Mouse (Mus musculus): ENCODE measurements around the gene Sparcl1.

Gene Sparcl1

GRCm38 (mm10) chr5:104062773-104063551, 50.6 kb downstream of the Sparcl1 start:
- DNase-seq (ENCODE audit: low read depth, low spot score), result no peak

GRCm38 (mm10) chr5:104061936-104062772, 51.4 kb downstream of the Sparcl1 start:
- no peak for DNase-seq (ENCODE audit: low read depth, low spot score)

- no peak for DNase-seq (ENCODE audit: low read depth, low spot score)
Observed at GRCm38 (mm10) chr5:104060429-104060828, 53.1 kb downstream of the Sparcl1 start.

GRCm38 (mm10) chr5:104059628-104060027, 53.9 kb downstream of the Sparcl1 start:
- DNase-seq (ENCODE audit: low read depth, low spot score), result no peak

GRCm38 (mm10) chr5:104058021-104058420, 55.5 kb downstream of the Sparcl1 start:
- DNase-seq (ENCODE audit: low read depth, low spot score), result no peak

DNA sequence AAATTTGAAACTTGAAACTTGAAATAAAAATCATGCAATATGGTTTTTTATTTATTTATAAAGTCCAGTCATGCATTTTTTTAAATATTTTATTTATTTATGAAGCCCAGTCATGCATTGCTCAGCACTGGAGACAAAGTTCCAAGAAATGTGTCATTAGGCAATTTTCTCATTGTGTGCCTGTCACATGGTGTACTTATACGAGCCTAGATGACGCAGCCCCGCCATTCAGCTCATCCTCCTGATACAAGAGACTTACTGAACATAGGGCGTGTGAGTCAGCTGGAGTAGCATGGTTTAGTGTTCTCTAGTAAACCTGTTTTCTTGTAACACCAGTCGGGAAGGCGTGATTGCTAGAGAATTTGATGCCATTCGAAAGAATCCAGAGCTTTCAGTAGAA, 57.2 kb downstream of the Sparcl1 start:
- DNase-seq (ENCODE audit: low read depth, low spot score), result no peak

- DNase-seq (ENCODE audit: low read depth, low spot score), result no peak
Observed at GRCm38 (mm10) chr5:104055816-104056215, 57.7 kb downstream of the Sparcl1 start.

DNA sequence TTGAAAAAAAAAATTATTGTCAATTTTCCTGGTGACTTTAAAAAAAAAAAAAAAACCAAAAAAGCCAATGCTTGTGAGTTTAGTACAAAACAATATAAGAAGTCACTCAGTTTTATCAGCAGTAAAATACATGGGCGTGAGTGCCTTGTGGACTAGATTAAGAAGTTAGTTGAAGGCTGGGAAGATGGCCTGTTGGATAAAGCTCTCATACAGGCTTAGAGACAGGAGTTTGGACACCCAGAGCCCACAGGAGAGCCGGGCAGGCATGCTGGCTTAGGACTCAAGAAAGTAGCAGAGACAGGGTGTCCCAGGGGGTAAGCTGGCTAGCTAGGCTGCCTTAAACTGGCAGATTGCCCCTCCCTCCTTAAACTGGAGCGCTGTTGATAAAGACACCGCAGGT, 58.6 kb downstream of the Sparcl1 start:
- no peak for DNase-seq (ENCODE audit: low read depth, low spot score)

DNA sequence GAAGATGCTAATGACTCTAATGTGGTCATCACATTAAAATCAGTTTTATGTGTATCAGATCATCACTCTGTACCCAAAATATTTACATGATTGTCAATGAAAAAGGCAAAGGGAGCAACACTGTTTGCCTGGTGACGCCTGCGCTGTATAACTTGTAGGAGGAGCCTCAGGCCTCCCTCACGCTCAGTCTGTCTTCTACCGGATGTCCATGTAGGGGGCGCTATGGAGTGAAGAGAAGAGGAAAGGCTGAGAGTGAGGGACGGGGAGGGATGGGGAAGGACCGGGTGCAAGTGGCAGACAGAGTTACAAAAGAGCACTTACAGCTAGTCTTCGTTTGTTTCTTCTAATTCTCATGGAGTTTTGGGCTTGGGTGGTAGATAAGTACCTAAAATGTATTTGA, 60.6 kb downstream of the Sparcl1 start:
- no peak for DNase-seq (ENCODE audit: low read depth, low spot score)

DNA sequence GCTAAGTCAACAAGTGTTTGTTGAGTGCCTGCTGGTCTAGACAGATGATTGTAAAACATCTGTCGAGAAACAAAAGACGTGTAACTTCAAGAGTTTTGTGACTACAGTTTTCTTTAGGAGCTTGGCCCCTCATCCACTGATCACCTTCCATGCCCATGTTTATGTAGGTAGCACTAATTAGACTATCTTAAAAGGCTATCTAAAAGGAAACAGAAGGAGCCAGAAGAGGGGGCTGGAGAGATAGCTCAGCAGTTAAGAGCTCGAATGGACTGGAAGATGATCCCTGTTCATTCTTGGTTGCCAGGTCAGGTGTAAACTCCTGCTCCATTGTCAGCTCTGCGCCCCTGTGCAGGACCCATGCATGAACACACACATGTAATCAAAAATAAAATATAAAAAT, 65.4 kb downstream of the Sparcl1 start:
- DNase-seq (ENCODE audit: low read depth, low spot score), result no peak

DNA sequence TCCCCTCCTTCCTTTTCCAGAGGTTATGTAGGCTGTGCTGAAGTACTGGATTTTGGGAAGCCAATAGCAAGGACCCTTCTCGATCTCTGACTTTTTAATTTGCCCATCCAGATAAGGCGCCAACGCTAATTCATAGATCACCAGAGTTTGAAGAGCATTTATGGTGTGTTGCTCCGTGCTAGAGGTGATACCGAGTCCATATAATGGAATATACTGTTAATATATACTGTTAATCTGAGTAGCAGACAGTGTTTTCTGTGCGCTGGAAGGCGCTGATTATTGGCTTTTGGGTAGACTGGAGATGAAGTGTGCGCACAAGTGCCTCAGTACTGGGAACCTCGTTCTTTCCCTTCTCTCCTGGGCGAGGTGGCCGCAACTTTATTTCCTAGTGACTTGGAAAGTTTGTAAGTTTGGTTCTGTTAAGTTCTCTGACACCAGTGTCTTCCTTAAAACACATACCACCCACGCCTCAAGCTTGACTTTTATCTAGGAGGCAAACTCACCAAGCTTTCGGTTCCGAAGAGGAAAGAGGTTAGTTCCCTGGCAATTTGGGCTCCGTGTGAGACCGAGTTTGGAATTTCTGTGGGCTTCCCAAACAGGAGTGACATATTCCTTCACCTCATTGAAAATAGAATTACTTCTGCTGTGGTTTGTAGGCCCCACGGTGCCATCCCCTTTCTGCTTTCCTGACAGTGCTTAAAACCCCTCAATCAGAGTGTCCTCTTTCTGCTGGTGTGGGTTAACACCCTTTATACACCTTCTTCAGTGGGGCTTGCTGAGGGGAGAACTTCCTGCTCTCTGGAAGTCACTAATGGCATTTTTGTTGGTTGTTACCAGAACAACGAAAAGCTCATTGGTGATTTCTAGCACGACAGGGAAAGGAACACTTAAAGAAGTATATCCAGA, 66.1 kb downstream of the Sparcl1 start:
- no peak for DNase-seq (ENCODE audit: low read depth, low spot score)

- peak; percentile 94 for DNase-seq (ENCODE audit: low read depth, low spot score)
Observed at GRCm38 (mm10) chr5:104046256-104047199, 67.0 kb downstream of the Sparcl1 start, which contains the start of gene Nudt9. Gene Nudt9, plus strand, starts transcription at chr5:104046306.

- DNase-seq (ENCODE audit: low read depth, low spot score), result no peak
Observed at GRCm38 (mm10) chr5:104043704-104044103, 69.8 kb downstream of the Sparcl1 start.

- DNase-seq (ENCODE audit: low read depth, low spot score), result no peak
Observed at GRCm38 (mm10) chr5:104042906-104043305, 70.6 kb downstream of the Sparcl1 start.

DNA sequence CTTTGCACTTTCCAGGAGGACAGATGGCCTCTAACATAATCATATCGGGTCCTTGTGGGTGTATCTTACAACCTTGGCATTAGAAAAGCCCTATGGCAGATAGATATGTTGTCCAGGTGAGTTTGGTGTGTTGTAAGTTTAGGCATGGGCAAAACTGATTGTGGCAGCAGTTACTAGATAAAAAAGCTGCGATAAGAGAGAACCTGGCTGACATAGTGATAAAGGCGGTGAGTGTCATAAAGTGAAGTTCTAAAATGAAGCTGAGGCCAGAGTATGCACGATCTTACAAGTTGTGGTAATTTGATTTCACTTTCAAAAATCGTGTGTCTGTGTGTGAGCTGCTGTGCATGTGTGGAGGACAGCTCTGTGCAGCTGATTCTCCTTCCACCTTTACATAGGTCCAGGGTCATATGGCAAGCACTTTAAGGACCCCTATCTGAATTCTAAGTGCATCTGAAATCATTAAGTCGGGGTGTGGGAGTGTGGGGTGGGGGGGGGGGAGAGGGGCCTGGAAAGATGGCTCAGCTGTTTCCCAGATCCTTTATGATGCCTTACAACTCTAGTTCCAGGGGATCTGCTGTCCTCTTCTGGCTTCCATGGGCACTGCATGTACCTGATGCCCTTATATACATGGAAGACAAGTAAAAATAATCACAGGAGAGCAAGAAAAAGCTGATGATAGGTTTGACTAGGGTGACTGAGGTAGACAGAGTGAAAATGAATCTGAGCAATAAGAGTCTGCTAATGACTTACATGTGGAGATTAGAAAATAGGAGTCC, 74.2 kb downstream of the Sparcl1 start:
- no peak for DNase-seq (ENCODE audit: low read depth, low spot score)

- DNase-seq (ENCODE audit: low read depth, low spot score), result no peak
Observed at GRCm38 (mm10) chr5:104036686-104037085, 76.8 kb downstream of the Sparcl1 start.

GRCm38 (mm10) chr5:104035824-104036223, 77.7 kb downstream of the Sparcl1 start:
- no peak for DNase-seq (ENCODE audit: low read depth, low spot score)

DNA sequence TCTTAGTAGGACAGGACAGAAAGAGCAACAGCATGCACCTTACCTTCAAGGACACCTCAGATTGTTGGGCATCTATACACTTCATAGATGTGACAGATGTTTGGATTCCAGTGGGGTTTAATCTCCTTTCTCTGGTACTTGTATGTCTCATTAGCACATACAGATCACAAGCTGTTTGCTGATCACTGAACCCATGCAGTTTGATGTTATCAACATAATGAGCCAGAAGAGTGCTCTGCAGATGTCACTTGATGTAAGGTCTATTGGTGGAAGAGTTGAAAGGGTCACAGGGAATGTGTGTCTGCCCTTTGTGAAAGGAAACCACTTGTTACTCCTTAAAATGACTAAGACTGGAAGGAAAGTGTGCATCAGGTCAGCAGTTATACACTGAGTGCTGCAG, 78.5 kb downstream of the Sparcl1 start:
- DNase-seq (ENCODE audit: low read depth, low spot score), result no peak

DNA sequence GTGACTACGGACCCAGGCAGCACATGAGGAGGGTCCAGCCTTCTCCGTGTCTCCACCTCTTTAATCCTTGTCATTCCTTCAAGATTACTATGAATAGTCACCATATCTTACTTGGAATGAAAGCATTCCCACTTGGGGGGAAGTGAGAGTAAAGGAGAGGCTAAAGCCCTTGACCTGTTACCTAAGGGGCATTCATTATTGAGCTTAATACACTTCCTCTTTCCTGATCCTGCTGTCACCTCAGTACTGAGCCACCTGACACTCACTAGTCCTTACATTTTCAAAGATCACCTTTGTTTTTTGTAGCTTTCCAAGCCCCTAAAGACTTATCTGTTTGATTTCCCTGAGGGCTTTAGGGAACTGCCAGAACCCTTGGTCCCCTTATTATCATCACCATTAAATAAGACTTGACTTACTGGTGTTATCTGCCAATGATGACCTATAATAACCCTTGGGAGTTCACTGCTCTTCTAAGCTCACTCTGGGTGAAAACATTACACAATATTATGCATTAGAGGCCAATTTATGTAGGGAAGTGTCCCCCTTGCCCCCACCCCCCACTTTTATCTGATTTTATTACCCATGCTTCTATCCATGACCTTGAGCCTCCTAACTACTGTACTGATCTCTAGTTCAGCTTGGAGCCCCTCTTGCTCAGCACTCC, 81.0 kb downstream of the Sparcl1 start:
- no peak for DNase-seq (ENCODE audit: low read depth, low spot score)
